23 mouse cellular contexts compared by ENCODE assay signal in genomic region chr8:65957492-65957891, GRCm38 (mm10).
DNase-seq lines count a peak whose midpoint lies in the region; ATAC-seq and TF ChIP-seq lines count a peak whose summit lies in the region.
"Had no signal": no experiment of that assay in that cellular context is flagged by ENCODE, and none has a peak within 500 bp of the region (broad histone marks: within the 10 kb centered on the region; RNA-seq: fewer than 3 reads in every experiment).

No protein-coding gene starts in this region.

- no peaks in the 10 kb centered on the region for H3K27me3 ChIP-seq in midbrain, embryonic 11.5 days (ENCODE audit: control insufficient read depth, insufficient read depth, low read length)
- no peaks in the 10 kb centered on the region for H3K27me3 ChIP-seq in midbrain, embryonic 16.5 days (ENCODE audit: control insufficient read depth, insufficient read depth, low read depth, low read length)
- 0 out of 2 replicates have a peak, but pooled peaks cover 3% of the 10 kb centered on the region for H3K27me3 ChIP-seq in midbrain, embryonic 12.5 days
- H3K27me3 ChIP-seq in midbrain, embryonic 10.5 days (ENCODE audit: low read depth, poor library complexity, severe bottlenecking) = no peaks in the 10 kb centered on the region
- H3K27me3 ChIP-seq in G1E (ENCODE audit: insufficient read depth, low read length) = no peaks in the 10 kb centered on the region
- H3K27me3 ChIP-seq: CH12.LX, Patski had no signal

- no peak overlapping the region for H3K4me2 ChIP-seq in midbrain, embryonic 11.5 days
- H3K4me2 ChIP-seq in midbrain, embryonic 16.5 days (ENCODE audit: low read length) = no peak overlapping the region
- no peak overlapping the region for H3K4me2 ChIP-seq in midbrain, embryonic 12.5 days (replicated peaks)

- no peak for ATAC-seq in midbrain, embryonic 11.5 days (ENCODE audit: low FRiP score)
- no peak for ATAC-seq in midbrain, embryonic 16.5 days
- peak; percentile 14; the same call in 1 of the 2 replicates for ATAC-seq in midbrain, embryonic 12.5 days (ENCODE audit: low FRiP score, low read depth)
- ATAC-seq in G1E (ENCODE audit: extremely low read depth, insufficient number of reproducible peaks, low FRiP score, poor library complexity, severe bottlenecking) = peak; percentile 61
- ATAC-seq in frontal cortex, adult (ENCODE audit: low TSS enrichment) = no peak
- ATAC-seq: activated CD4-positive, CD25-positive, alpha-beta regulatory T cell, adult 4 months; CD4-positive, CD25-positive, alpha-beta regulatory T cell, adult 4 months; Patski had no signal

- no peak for TF ChIP-seq CTCF in G1E (IDR thresholded peaks at IDR 0.05; ENCODE audit: low read depth, low read length)

- peak; percentile 44 for DNase-seq in midbrain, embryonic 11.5 days (ENCODE audit: low spot score, missing footprints)
- DNase-seq in midbrain, embryonic 10.5 days (ENCODE audit: low spot score) = no peak
- DNase-seq in G1E (ENCODE audit: low spot score) (peak; percentile 6), MEL-GATA-1-ER (ENCODE audit: extremely low read depth, low read depth) (peak; percentile 12)
- DNase-seq in frontal cortex, postnatal 36 days (ENCODE audit: low spot score in 2 of 2) = no peak
- DNase-seq: adrenal gland, adult 2 months; adrenal gland, adult 8-10 months; adrenal gland, postnatal 10 days; adrenal gland, postnatal 14 days; adrenal gland, postnatal 25 days; adrenal gland, postnatal 36 days; B cell, adult 2 months; cerebellum, adult 11 months; cerebellum, adult 11-12 months; cerebellum, adult 18-20 months; cerebellum, adult 2 months had no signal

- H3K9ac ChIP-seq in midbrain, embryonic 11.5 days (ENCODE audit: low read length) = no peak overlapping the region
- H3K9ac ChIP-seq in midbrain, embryonic 16.5 days (ENCODE audit: low read depth, low read length) = no peak overlapping the region
- no peak overlapping the region for H3K9ac ChIP-seq in midbrain, embryonic 12.5 days (replicated peaks)

- H3K4me1 ChIP-seq in midbrain, embryonic 11.5 days (ENCODE audit: control insufficient read depth, insufficient read depth, low read length) = no peaks in the 10 kb centered on the region
- H3K4me1 ChIP-seq in midbrain, embryonic 16.5 days (ENCODE audit: control insufficient read depth, insufficient read depth, low read length) = no peaks in the 10 kb centered on the region
- H3K4me1 ChIP-seq in midbrain, embryonic 12.5 days = peaks cover 4% of the 10 kb centered on the region; the same call in 1 of the 2 replicates
- H3K4me1 ChIP-seq in midbrain, embryonic 10.5 days = peaks cover 5% of the 10 kb centered on the region; the same call in 1 of the 2 replicates
- H3K4me1 ChIP-seq in G1E (ENCODE audit: insufficient read depth, low read depth, low read length) = peaks cover 43% of the 10 kb centered on the region

- H3K9me3 ChIP-seq in midbrain, embryonic 11.5 days (ENCODE audit: control insufficient read depth, low read length) = no peaks in the 10 kb centered on the region
- H3K9me3 ChIP-seq in midbrain, embryonic 16.5 days (replicated peaks; ENCODE audit: control insufficient read depth, low read length, poor library complexity, severe bottlenecking) = no peaks in the 10 kb centered on the region
- no peaks in the 10 kb centered on the region for H3K9me3 ChIP-seq in midbrain, embryonic 12.5 days
- H3K9me3 ChIP-seq in midbrain, embryonic 10.5 days (replicated peaks) = no peaks in the 10 kb centered on the region
- no peaks in the 10 kb centered on the region for H3K9me3 ChIP-seq in G1E (replicated peaks)

- H3K36me3 ChIP-seq in midbrain, embryonic 11.5 days (ENCODE audit: control insufficient read depth, insufficient read depth, low read length) = no peaks in the 10 kb centered on the region
- no peaks in the 10 kb centered on the region for H3K36me3 ChIP-seq in midbrain, embryonic 16.5 days (ENCODE audit: control insufficient read depth, insufficient read depth, low read length)
- H3K36me3 ChIP-seq in midbrain, embryonic 12.5 days = no peaks in the 10 kb centered on the region
- H3K36me3 ChIP-seq in midbrain, embryonic 10.5 days = no peaks in the 10 kb centered on the region
- H3K36me3 ChIP-seq in G1E (replicated peaks) = no peaks in the 10 kb centered on the region

- no peak overlapping the region for H3K4me3 ChIP-seq in midbrain, embryonic 11.5 days (ENCODE audit: low read depth, low read length)
- no peak overlapping the region for H3K4me3 ChIP-seq in midbrain, embryonic 16.5 days (ENCODE audit: low read depth, low read length)
- no peak overlapping the region for H3K4me3 ChIP-seq in midbrain, embryonic 12.5 days
- no peak overlapping the region for H3K4me3 ChIP-seq in midbrain, embryonic 10.5 days
- H3K4me3 ChIP-seq in G1E (ENCODE audit: low read depth, low read length) = no peak overlapping the region

- H3K27ac ChIP-seq in midbrain, embryonic 11.5 days (ENCODE audit: low read depth, low read length) = no peak overlapping the region
- H3K27ac ChIP-seq in midbrain, embryonic 16.5 days (ENCODE audit: low read length) = no peak overlapping the region
- H3K27ac ChIP-seq in midbrain, embryonic 12.5 days (replicated peaks) = no peak overlapping the region
- H3K27ac ChIP-seq in midbrain, embryonic 10.5 days (replicated peaks) = no peak overlapping the region

Comparison
In these comparisons a context has a peak if more than half of its experiments do, and no peak if none do; other contexts are left out.
1. ATAC-seq: peak in midbrain, embryonic 12.5 days (single experiment) and G1E (single experiment); none in midbrain, embryonic 11.5 days (single experiment), midbrain, embryonic 16.5 days (single experiment) and frontal cortex, adult (single experiment).
2. DNase-seq: peak in midbrain, embryonic 11.5 days (single experiment), G1E (single experiment) and MEL-GATA-1-ER (single experiment); none in midbrain, embryonic 10.5 days (single experiment) and frontal cortex, postnatal 36 days (0 of 2).